Mouse (Mus musculus) myocyte (in vitro differentiated cells): Measurements from ENCODE around the gene Smarce1. TPM values are rescaled to one million over a fixed set of nuclear protein-coding genes. Genes with fewer than 3 reads are reported as not detected.

Source experiments
- H3K27me3 ChIP-seq: one replicate; pipeline ENCODE4 v1.6.1; 2011; ENCODE audit not compliant: control insufficient read depth, insufficient read depth, insufficient read length
- H3K36me3 ChIP-seq: one replicate; pipeline ENCODE4 v1.6.1; 2011; ENCODE audit not compliant: control insufficient read depth, insufficient read depth
- H3K4me2 ChIP-seq: one replicate; pipeline ENCODE4 v1.6.1; 2011; ENCODE audit warnings: low read depth, control low read depth
- H3K4me3 ChIP-seq: one replicate; pipeline ENCODE4 v1.5.1; 2011; ENCODE audit warnings: mild to moderate bottlenecking, control low read depth, moderate library complexity
- H3K79me2 ChIP-seq: one replicate; pipeline ENCODE4 v1.6.1; 2011; ENCODE audit not compliant: control insufficient read depth, insufficient read depth
- H3ac ChIP-seq: one replicate; pipeline ENCODE4 v1.6.1; 2011; ENCODE audit not compliant: control insufficient read depth, insufficient read length
- CEBPB ChIP-seq: IDR thresholded peaks from 2 replicates; pipeline ENCODE4 v1.6.1; 2011; ENCODE audit warnings: mild to moderate bottlenecking, moderate library complexity; ENCODE audit not compliant: poor library complexity, insufficient read depth, severe bottlenecking
- E2F4 ChIP-seq: IDR thresholded peaks from one replicate; pipeline ENCODE4 v1.6.1; 2011; ENCODE audit warnings: mild to moderate bottlenecking, control low read depth, moderate library complexity; ENCODE audit not compliant: insufficient read depth
- MAX ChIP-seq: IDR thresholded peaks from one replicate; pipeline ENCODE4 v1.6.1; 2011; ENCODE audit warnings: low read depth, mild to moderate bottlenecking, control low read depth
- MYOD1 ChIP-seq, 3 experiments: IDR thresholded peaks; one replicate each; pipeline ENCODE4 v1.6.1; 2011; ENCODE audit warnings: control low read depth in 2 of 3, low read depth in 2 of 3, mild to moderate bottlenecking in 2 of 3, moderate library complexity in 1 of 3; ENCODE audit not compliant: insufficient read length in 2 of 3, control insufficient read depth in 1 of 3
- MYOG ChIP-seq, 3 experiments: IDR thresholded peaks; one replicate each; pipeline ENCODE4 v1.6.1; 2011; ENCODE audit warnings: control low read depth in 2 of 3, low read depth in 2 of 3, mild to moderate bottlenecking in 2 of 3; ENCODE audit not compliant: insufficient read length in 2 of 3, control insufficient read depth in 1 of 3, insufficient read depth in 1 of 3
- POLR2A ChIP-seq: IDR thresholded peaks from one replicate; pipeline ENCODE4 v1.6.1; 2011; ENCODE audit warnings: low read depth, mild to moderate bottlenecking, control low read depth, moderate library complexity; ENCODE audit not compliant: insufficient read length
- POLR2AphosphoS2 ChIP-seq: IDR thresholded peaks from one replicate; pipeline ENCODE4 v1.6.1; 2011; ENCODE audit warnings: low read depth, control low read depth; ENCODE audit not compliant: insufficient read length
- REST ChIP-seq: IDR thresholded peaks from one replicate; pipeline ENCODE4 v1.6.1; 2011; ENCODE audit warnings: mild to moderate bottlenecking, control low read depth, moderate library complexity; ENCODE audit not compliant: insufficient read depth, insufficient read length
- SRF ChIP-seq: IDR thresholded peaks from one replicate; pipeline ENCODE4 v1.6.1; 2011; ENCODE audit warnings: low read depth; ENCODE audit not compliant: control insufficient read depth, insufficient read length
- TCF12 ChIP-seq: IDR thresholded peaks from one replicate; pipeline ENCODE4 v1.6.1; 2011; ENCODE audit warnings: mild to moderate bottlenecking, control low read depth; ENCODE audit not compliant: poor library complexity, insufficient read depth, severe bottlenecking
- TCF3 ChIP-seq: IDR thresholded peaks from one replicate; pipeline ENCODE4 v1.6.1; 2011; ENCODE audit warnings: low read depth, control low read depth; ENCODE audit not compliant: insufficient read length
- USF1 ChIP-seq: IDR thresholded peaks from one replicate; pipeline ENCODE4 v1.6.1; 2011; ENCODE audit warnings: low read depth, mild to moderate bottlenecking, control low read depth, moderate library complexity
- polyA plus RNA-seq: library from polyadenylated mRNA; unstranded; fragments of >200 nt; fragmentation: generic; extraction: Trizol; gene quantifications from one replicate; pipeline ENCODE4 v1.2.1, GENCODE M21; 2012; ENCODE audit warnings: missing spikeins

The Smarce1 gene
- polyA plus RNA-seq, 1 experiment: 90.3 TPM

DNA sequence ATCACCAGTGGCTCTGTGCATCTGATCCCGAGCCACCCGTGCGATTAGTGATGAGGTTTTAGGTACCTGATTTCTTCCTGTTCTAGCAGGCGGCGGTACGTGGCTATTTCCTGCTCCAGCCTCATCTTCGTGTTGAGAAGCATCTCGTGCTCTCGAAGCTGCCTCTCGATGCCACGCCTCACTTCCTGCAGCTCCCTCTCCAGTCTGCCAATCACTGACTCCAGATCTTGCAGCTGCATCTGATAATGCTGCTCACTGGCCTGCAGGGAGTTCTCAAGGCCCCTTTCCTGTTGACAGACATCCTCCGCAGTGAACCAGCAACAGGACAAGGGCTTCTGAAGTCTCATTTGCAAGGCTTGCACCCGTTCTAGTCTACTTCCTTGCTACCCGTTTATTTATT lies 7.7 kb upstream of the Smarce1 start:
- TF ChIP-seq REST (no peak), MYOG (IDR thresholded peaks at IDR 0.05; ENCODE audit: control insufficient read depth in 1 of 3, insufficient read depth in 1 of 3, insufficient read length in 2 of 3, low read depth in 2 of 3) (no peak), TCF3 (no peak), POLR2AphosphoS2 (no peak), CEBPB (no peak), E2F4 (no peak), MAX (no peak), MYOD1 (IDR thresholded peaks at IDR 0.05; ENCODE audit: control insufficient read depth in 1 of 3, insufficient read length in 2 of 3, low read depth in 2 of 3) (no peak), TCF12 (no peak)
- Histone ChIP-seq H3K79me2 (no peaks in the 10 kb centered on the region), H3K36me3 (no peaks in the 10 kb centered on the region), H3K27me3 (peaks cover 21% of the 10 kb centered on the region), H3K4me3 (no peak overlapping the region), H3K4me2 (no peak overlapping the region), H3ac (no peak overlapping the region)

DNA sequence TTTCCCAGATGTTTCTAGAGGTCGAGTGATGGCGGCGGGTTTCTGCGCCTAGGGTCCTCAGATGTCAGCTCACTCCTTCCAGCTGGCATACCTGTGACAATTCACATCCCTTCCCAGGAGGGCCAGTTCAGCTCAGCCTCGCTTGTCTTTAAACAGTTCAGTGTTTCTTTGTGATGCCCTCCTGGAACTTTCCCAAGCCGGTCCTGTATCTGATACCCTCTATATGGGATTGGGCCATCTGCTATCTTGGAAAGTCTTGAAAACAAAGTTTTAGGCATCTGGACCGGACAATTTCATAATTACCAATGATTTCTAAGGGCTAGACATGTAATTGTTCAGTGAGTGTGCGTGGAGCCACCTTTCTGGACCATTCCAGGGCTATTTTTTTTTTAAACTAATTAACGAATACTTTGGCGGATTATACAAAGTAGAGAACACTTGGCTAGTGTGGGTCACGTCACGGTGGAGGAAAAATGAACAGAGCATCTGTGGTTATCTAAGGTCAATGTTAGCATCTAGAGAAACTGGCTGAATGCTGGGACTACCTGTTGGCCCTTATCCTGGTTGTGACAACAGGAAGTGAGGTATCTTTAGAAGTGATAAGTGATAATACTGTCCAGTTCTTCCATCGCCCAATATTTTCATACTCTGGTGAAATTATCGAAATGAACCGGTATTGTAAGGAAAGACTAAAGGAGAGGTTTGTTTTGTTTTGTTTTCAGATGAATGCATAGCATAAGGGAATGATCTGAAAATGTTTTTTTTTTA lies 416 bp upstream of the Smarce1 start:
- Histone ChIP-seq H3K4me2 (peak overlapping the region; percentile 89), H3K4me3 (peak overlapping the region; percentile 84), H3K27me3 (no peaks in the 10 kb centered on the region), H3K36me3 (peaks cover 11% of the 10 kb centered on the region), H3K79me2 (peaks cover 38% of the 10 kb centered on the region), H3ac (peak overlapping the region; percentile 40)
- no peak for TF ChIP-seq POLR2A
- no peak for TF ChIP-seq POLR2AphosphoS2
- no peak for TF ChIP-seq REST
- TF ChIP-seq MAX: no peak
- TF ChIP-seq TCF3: no peak
- no peak for TF ChIP-seq TCF12
- TF ChIP-seq E2F4: no peak
- TF ChIP-seq SRF: no peak
- TF ChIP-seq MYOG (IDR thresholded peaks at IDR 0.05; ENCODE audit: control insufficient read depth in 1 of 3, insufficient read depth in 1 of 3, insufficient read length in 2 of 3, low read depth in 2 of 3): no peak
- no peak for TF ChIP-seq USF1
- no peak for TF ChIP-seq MYOD1 (IDR thresholded peaks at IDR 0.05; ENCODE audit: control insufficient read depth in 1 of 3, insufficient read length in 2 of 3, low read depth in 2 of 3)
- TF ChIP-seq CEBPB: no peak

DNA sequence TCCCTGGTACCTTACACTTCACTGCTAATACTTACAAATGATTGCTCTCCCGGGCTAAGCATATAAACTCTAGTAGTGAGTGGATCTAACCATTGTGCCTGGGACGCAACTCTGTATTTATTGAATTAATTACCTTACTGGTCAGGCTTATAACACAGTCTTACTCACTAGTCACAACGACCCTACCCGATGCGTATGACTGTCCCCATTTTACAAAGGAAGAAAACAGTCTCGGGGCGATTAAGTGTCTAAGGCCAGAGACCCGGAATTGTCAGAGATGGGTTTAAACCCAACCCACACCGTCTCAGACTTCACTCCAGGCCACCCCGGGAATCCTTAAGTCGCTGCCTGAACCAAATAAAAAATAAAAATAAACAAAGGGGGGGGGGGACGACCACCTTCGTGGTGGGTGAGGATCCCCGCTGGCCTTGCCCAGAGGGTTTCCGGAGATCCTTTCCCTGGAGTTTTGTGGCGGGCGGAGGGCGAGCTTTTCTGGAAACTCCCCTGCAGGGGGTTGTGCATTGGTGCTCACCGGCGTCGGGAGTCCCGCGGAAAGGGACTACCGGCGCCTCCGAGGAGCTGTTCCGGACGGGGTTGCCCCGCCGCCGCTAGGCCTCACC lies 1.1 kb downstream of the Smarce1 start:
- Histone ChIP-seq H3K4me3 (peak overlapping the region; percentile 84), H3K4me2 (peak overlapping the region; percentile 92), H3K27me3 (no peaks in the 10 kb centered on the region), H3K36me3 (peaks cover 24% of the 10 kb centered on the region), H3K79me2 (peaks cover 51% of the 10 kb centered on the region), H3ac (peak overlapping the region; percentile 40)
- TF ChIP-seq POLR2AphosphoS2 (no peak), MAX (no peak), MYOD1 (IDR thresholded peaks at IDR 0.05; ENCODE audit: control insufficient read depth in 1 of 3, insufficient read length in 2 of 3, low read depth in 2 of 3) (no peak), TCF12 (no peak), SRF (no peak), REST (no peak)

DNA sequence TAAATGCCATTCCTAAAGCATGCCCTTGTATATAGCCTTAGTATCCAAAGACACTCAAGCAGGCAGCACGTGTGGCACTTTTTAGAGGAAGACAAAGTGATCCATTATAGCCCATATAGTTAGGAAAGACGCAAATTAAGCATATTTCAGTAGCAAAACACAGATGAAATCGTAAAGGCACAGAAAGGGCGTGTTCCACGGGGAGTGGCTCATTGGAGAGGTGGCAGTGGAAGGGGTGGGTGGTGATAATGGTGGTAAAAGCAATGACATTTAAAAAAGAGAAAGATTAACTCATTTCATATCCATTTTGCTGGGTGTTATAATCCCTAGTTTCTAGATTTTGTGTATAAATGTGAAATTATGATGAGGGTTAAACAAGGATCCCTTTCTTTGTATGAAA lies 4.5 kb downstream of the Smarce1 start:
- Histone ChIP-seq H3K27me3 (no peaks in the 10 kb centered on the region), H3ac (no peak overlapping the region), H3K4me3 (no peak overlapping the region), H3K4me2 (no peak overlapping the region), H3K79me2 (peaks cover 75% of the 10 kb centered on the region), H3K36me3 (peaks cover 50% of the 10 kb centered on the region)
- no peak for TF ChIP-seq E2F4
- no peak for TF ChIP-seq SRF
- TF ChIP-seq POLR2AphosphoS2: no peak

DNA sequence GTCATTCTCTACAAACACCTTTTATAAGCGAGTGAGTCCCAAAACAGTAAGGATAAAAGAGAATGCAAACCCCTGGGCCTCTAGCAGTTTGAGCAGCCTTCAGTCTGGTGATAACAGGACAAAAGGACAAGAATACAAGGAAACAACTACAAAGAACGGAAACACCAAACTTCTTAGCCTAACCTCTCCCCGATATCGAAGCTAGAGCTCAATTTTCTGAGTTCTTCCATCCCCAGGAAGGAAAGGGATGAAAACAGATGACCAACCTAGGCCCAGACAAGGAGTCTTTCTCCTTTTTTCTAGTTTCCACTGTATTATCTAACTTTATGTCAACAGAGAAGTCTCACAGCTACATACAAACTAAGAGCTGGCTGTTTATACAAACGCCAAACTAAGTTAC lies 7.5 kb downstream of the Smarce1 start:
- H3K36me3 ChIP-seq: peaks cover 71% of the 10 kb centered on the region
- no peak overlapping the region for H3K4me2 ChIP-seq
- TF ChIP-seq TCF12 (no peak), MYOD1 (IDR thresholded peaks at IDR 0.05; ENCODE audit: control insufficient read depth in 1 of 3, insufficient read length in 2 of 3, low read depth in 2 of 3) (no peak), CEBPB (no peak), MYOG (IDR thresholded peaks at IDR 0.05; ENCODE audit: control insufficient read depth in 1 of 3, insufficient read depth in 1 of 3, insufficient read length in 2 of 3, low read depth in 2 of 3) (no peak), E2F4 (no peak), USF1 (no peak), POLR2AphosphoS2 (no peak), SRF (no peak)
- H3K4me3 ChIP-seq: no peak overlapping the region
- no peaks in the 10 kb centered on the region for H3K27me3 ChIP-seq
- H3K79me2 ChIP-seq: peaks cover 58% of the 10 kb centered on the region
- no peak overlapping the region for H3ac ChIP-seq
